Mouse (Mus musculus): ENCODE results near the gene Svop.

GRCm38 (mm10) chr5:114067982-114068381, 23.4 kb downstream of the Svop start:
- TF ChIP-seq CTCF (IDR thresholded peaks at IDR 0.05; ENCODE audit: low read depth) (no peak), EP300 (optimal IDR thresholded peaks at IDR 0.05) (no peak)
